Mouse (Mus musculus): Measurements from ENCODE around the gene Phldb1.

The Phldb1 gene

GRCm38 (mm10) chr9:44715705-44716362 lies 19.2 kb downstream of the Phldb1 start:
- in situ Hi-C loops (cut with MboI; ENCODE audit: low pct_unique_long_range_greater_than_20kb in 1 of 2, low sequenced_read_pairs in 2 of 2, unreplicated experiment in 1 of 2), result no loop called here

GRCm38 (mm10) chr9:44715109-44715508 lies 19.9 kb downstream of the Phldb1 start:
- in situ Hi-C loops (cut with MboI; ENCODE audit: low pct_unique_long_range_greater_than_20kb in 1 of 2, low sequenced_read_pairs in 2 of 2, unreplicated experiment in 1 of 2), result no loop called here

GRCm38 (mm10) chr9:44713574-44713973 lies 21.4 kb downstream of the Phldb1 start:
- in situ Hi-C loops (cut with MboI; ENCODE audit: low pct_unique_long_range_greater_than_20kb in 1 of 2, low sequenced_read_pairs in 2 of 2, unreplicated experiment in 1 of 2), result no loop called here

- in situ Hi-C loops (cut with MboI; ENCODE audit: low pct_unique_long_range_greater_than_20kb in 1 of 2, low sequenced_read_pairs in 2 of 2, unreplicated experiment in 1 of 2), result no loop called here
These were observed 21.9 kb downstream of the Phldb1 start for GRCm38 (mm10) chr9:44713080-44713479.

GRCm38 (mm10) chr9:44711602-44712001 lies 23.4 kb downstream of the Phldb1 start:
- in situ Hi-C loops (cut with MboI; ENCODE audit: low pct_unique_long_range_greater_than_20kb in 1 of 2, low sequenced_read_pairs in 2 of 2, unreplicated experiment in 1 of 2), result no loop called here

- in situ Hi-C loops (cut with MboI; ENCODE audit: low pct_unique_long_range_greater_than_20kb in 1 of 2, low sequenced_read_pairs in 2 of 2, unreplicated experiment in 1 of 2), result no loop called here
These were observed 24.8 kb downstream of the Phldb1 start for GRCm38 (mm10) chr9:44710213-44710612.

GRCm38 (mm10) chr9:44709600-44709999 lies 25.4 kb downstream of the Phldb1 start:
- in situ Hi-C loops (cut with MboI; ENCODE audit: low pct_unique_long_range_greater_than_20kb in 1 of 2, low sequenced_read_pairs in 2 of 2, unreplicated experiment in 1 of 2), result no loop called here

GRCm38 (mm10) chr9:44708925-44709324 lies 26.1 kb downstream of the Phldb1 start:
- in situ Hi-C loops (cut with MboI; ENCODE audit: low pct_unique_long_range_greater_than_20kb in 1 of 2, low sequenced_read_pairs in 2 of 2, unreplicated experiment in 1 of 2), result no loop called here

- in situ Hi-C loops (cut with MboI; ENCODE audit: low pct_unique_long_range_greater_than_20kb in 1 of 2, low sequenced_read_pairs in 2 of 2, unreplicated experiment in 1 of 2), result no loop called here
These were observed 26.6 kb downstream of the Phldb1 start for GRCm38 (mm10) chr9:44708429-44708765.

GRCm38 (mm10) chr9:44707749-44708428 lies 27.1 kb downstream of the Phldb1 start:
- in situ Hi-C loops (cut with MboI; ENCODE audit: low pct_unique_long_range_greater_than_20kb in 1 of 2, low sequenced_read_pairs in 2 of 2, unreplicated experiment in 1 of 2), result no loop called here

GRCm38 (mm10) chr9:44699730-44700129 lies 35.3 kb downstream of the Phldb1 start:
- in situ Hi-C loops (cut with MboI; ENCODE audit: low pct_unique_long_range_greater_than_20kb in 1 of 2, low sequenced_read_pairs in 2 of 2, unreplicated experiment in 1 of 2), result no loop called here

GRCm38 (mm10) chr9:44699196-44699595 lies 35.8 kb downstream of the Phldb1 start:
- in situ Hi-C loops (cut with MboI; ENCODE audit: low pct_unique_long_range_greater_than_20kb in 1 of 2, low sequenced_read_pairs in 2 of 2, unreplicated experiment in 1 of 2), result no loop called here

- in situ Hi-C loops (cut with MboI; ENCODE audit: low pct_unique_long_range_greater_than_20kb in 1 of 2, low sequenced_read_pairs in 2 of 2, unreplicated experiment in 1 of 2), result no loop called here
These were observed 37.1 kb downstream of the Phldb1 start for GRCm38 (mm10) chr9:44697866-44698265.

GRCm38 (mm10) chr9:44693071-44693470 lies 41.9 kb downstream of the Phldb1 start:
- in situ Hi-C loops (cut with MboI; ENCODE audit: low pct_unique_long_range_greater_than_20kb in 1 of 2, low sequenced_read_pairs in 2 of 2, unreplicated experiment in 1 of 2), result no loop called here

- in situ Hi-C loops (cut with MboI; ENCODE audit: low pct_unique_long_range_greater_than_20kb in 1 of 2, low sequenced_read_pairs in 2 of 2, unreplicated experiment in 1 of 2), result no loop called here
These were observed 43.1 kb downstream of the Phldb1 start for GRCm38 (mm10) chr9:44691671-44692520.

GRCm38 (mm10) chr9:44690641-44691040 lies 44.4 kb downstream of the Phldb1 start:
- in situ Hi-C loops (cut with MboI; ENCODE audit: low pct_unique_long_range_greater_than_20kb in 1 of 2, low sequenced_read_pairs in 2 of 2, unreplicated experiment in 1 of 2), result no loop called here

- in situ Hi-C loops (cut with MboI; ENCODE audit: low pct_unique_long_range_greater_than_20kb in 1 of 2, low sequenced_read_pairs in 2 of 2, unreplicated experiment in 1 of 2), result no loop called here
These were observed 47.0 kb downstream of the Phldb1 start for GRCm38 (mm10) chr9:44688013-44688412.

- in situ Hi-C loops (cut with MboI; ENCODE audit: low pct_unique_long_range_greater_than_20kb in 1 of 2, low sequenced_read_pairs in 2 of 2, unreplicated experiment in 1 of 2), result no loop called here
These were observed 48.4 kb downstream of the Phldb1 start for GRCm38 (mm10) chr9:44686638-44687037.

Data from mouse embryonic stem cell (cell line).